Mouse (Mus musculus): ENCODE results near the gene Gorasp1. TPM values are rescaled to one million over a fixed set of nuclear protein-coding genes. Genes with fewer than 3 reads are reported as not detected.
A peak's percentile ranks its signal among the peaks of the same experiment; 100 is the strongest.

The Gorasp1 gene
- polyA plus RNA-seq, 1 experiment from 2014 or later, result 29.6 TPM

DNA sequence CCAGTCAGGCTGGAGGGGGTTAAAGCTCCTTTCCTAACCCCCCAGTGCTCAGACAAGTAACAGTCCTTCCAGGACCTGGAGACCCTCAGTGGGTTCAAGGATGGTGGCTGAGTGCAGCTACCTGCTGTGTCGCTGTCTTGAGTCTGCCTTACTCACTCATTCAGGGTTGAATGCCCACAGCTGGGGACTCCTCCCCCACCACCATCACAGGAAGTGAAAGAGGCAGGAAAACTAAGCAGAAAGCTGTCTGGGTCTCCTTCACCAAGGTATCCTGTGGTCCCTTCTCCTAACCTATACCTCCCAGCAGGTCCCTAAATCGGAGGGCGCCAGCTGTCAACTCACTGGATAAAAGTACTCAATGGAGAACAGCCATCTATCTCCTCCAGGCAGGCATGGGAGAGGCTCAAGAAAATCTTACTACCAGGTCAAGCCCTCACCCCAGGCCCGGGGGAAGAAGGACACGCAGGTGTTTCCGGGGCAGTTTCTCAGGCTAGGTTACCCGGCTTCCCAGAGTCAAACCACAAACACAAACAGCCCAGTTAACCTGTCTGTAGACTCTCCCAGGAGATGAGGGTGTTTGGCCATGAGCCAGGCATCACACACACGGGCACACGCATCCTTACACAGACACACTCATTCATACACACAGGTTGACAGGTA, 40.9 kb upstream of the Gorasp1 start:
- peaks cover 12% of the 10 kb centered on the region for H3K27me3 ChIP-seq (ENCODE audit: insufficient read depth, poor library complexity, severe bottlenecking)
- no peak for DNase-seq (ENCODE audit: low spot score)
- no peak overlapping the region for H3K4me3 ChIP-seq
- H3K27ac ChIP-seq, result peak overlapping the region; percentile 54; the same call in 1 of the 2 replicates
- H3K36me3 ChIP-seq, result peaks cover 18% of the 10 kb centered on the region
- no peaks in the 10 kb centered on the region for H3K9me3 ChIP-seq
- 56% methylated on average over 9 of the region's 9 CpGs for WGBS
- H3K4me1 ChIP-seq (replicated peaks), result peaks cover 68% of the 10 kb centered on the region

DNA sequence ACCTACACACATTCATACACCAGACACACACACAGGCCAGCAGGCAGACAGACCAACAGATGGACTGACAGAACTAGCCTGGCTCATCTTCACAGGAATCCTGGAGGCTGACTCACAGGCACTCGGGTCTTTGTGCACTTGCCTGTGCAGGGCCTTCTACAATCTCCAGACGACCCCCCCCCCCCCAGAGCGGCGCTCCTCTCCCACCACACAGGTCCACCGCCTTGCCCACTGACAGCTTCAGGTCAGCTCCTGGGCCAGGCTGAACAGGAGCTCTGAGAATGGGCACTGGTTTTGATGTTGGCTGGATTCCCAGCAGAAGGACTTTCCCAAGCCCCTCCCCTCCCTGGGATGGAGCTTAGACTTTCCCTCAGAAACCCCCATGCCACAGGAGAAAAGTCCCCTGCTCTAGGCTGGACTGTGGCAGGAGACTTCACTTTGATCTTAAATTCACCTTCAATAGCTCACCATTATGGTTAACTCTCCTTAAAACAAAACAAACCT, 40.2 kb upstream of the Gorasp1 start:
- no peak for DNase-seq (ENCODE audit: low spot score)
- Histone ChIP-seq H3K36me3 (peaks cover 25% of the 10 kb centered on the region), H3K27me3 (ENCODE audit: insufficient read depth, poor library complexity, severe bottlenecking) (peaks cover 6% of the 10 kb centered on the region), H3K27ac (peak overlapping the region; percentile 54), H3K9me3 (no peaks in the 10 kb centered on the region), H3K4me3 (no peak overlapping the region; the same call in 1 of the 2 replicates), H3K4me1 (replicated peaks) (peaks cover 61% of the 10 kb centered on the region)
- WGBS, result 63% methylated on average over 5 of the region's 5 CpGs

DNA sequence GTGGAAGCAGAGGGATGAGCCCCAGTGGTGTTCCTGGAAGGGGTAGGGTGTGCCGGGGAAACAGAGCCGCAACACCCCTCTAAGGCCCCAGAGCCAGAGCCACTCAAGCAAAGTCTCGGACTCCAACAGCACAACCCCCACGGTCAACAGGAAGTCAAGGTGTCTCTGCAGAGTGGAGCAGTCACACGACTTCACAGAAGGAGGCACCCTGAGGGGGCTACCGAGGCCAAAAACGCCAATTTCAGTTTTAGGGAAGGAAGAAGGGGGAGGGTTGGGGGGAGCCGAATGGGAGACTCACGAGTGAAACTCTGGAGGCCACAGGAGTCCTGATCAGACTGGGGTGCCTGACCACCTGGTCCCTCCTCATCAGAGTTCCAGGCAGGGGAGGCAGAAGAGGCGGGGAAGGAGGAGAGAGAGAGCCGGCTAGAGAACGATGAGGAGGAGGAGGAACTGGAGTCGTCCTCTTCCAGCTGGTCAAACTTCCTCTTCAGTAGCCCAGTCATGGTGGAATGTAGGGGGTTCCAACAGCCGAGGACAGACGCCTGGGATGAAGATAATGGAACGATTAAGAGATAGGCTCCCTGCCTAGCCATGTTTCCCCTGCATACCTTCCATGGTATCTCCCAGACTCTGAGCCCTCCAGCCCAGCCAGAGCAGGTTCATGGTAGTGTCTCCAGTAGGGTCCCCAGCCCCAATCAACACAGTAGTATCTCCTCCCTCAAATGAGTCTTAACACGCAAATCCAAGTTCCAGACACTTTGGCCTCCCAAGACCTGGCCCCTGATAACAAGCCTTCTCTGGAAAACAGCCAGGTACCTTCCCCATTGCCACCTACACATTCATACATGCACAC, 39.6 kb upstream of the Gorasp1 start:
- 64% methylated on average over 17 of the region's 17 CpGs for WGBS
- Histone ChIP-seq H3K4me1 (replicated peaks) (peaks cover 54% of the 10 kb centered on the region), H3K36me3 (peaks cover 31% of the 10 kb centered on the region), H3K27ac (no peak overlapping the region; the same call in 1 of the 2 replicates), H3K4me3 (no peak overlapping the region), H3K9me3 (no peaks in the 10 kb centered on the region), H3K27me3 (ENCODE audit: insufficient read depth, poor library complexity, severe bottlenecking) (no peaks in the 10 kb centered on the region; the same call in 1 of the 2 replicates)
- no peak for DNase-seq (ENCODE audit: low spot score)

DNA sequence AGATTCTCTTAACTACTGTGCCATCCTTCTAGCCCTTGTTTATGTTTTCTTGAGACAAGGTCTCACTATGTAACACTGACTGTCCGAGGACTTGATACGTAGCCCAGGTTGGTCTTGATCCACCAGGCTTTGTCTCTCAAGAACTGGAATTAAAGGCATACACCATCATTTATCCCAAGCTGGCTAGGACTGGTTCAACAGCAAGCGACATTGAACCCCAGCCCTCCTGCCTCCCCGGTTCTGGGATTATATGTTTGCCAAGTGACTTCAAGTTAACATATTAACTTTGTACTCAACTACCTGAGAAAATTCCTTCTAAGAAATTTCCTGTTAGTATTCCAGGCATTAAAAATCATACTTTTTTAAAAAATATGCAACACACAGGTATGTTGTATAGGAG, 37.9 kb upstream of the Gorasp1 start:
- Histone ChIP-seq H3K4me3 (no peak overlapping the region), H3K4me1 (replicated peaks) (peaks cover 51% of the 10 kb centered on the region), H3K36me3 (peaks cover 40% of the 10 kb centered on the region), H3K27ac (no peak overlapping the region), H3K27me3 (ENCODE audit: insufficient read depth, poor library complexity, severe bottlenecking) (no peaks in the 10 kb centered on the region; the same call in 1 of the 2 replicates), H3K9me3 (no peaks in the 10 kb centered on the region)
- DNase-seq (ENCODE audit: low spot score), result no peak
- WGBS, result 96% methylated on average over 4 of the region's 4 CpGs

DNA sequence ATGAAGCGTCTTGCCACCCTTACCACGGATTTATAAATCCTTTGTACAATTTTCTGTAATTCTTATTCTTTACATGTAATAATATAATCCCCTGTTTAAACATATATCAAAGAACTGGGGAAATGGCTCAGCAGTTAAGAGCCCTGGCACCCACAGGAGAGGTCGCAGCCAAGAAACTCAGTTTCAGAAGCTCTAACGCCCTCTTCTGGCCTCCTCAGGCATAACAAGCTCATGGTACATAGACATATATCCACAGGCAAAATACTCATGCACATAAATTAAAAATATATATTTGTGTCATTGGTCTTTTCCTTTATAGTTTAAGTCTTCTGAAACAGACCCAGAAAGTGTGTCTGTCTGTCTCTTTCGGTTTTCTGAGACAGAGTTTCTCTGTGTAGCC, 37.2 kb upstream of the Gorasp1 start:
- H3K4me3 ChIP-seq, result no peak overlapping the region
- peaks cover 40% of the 10 kb centered on the region for H3K36me3 ChIP-seq
- no peaks in the 10 kb centered on the region for H3K9me3 ChIP-seq
- no peak overlapping the region for H3K27ac ChIP-seq
- 88% methylated on average over 5 of the region's 5 CpGs for WGBS
- H3K4me1 ChIP-seq (replicated peaks), result peaks cover 48% of the 10 kb centered on the region
- no peak for DNase-seq (ENCODE audit: low spot score)
- no peaks in the 10 kb centered on the region for H3K27me3 ChIP-seq (ENCODE audit: insufficient read depth, poor library complexity, severe bottlenecking)

DNA sequence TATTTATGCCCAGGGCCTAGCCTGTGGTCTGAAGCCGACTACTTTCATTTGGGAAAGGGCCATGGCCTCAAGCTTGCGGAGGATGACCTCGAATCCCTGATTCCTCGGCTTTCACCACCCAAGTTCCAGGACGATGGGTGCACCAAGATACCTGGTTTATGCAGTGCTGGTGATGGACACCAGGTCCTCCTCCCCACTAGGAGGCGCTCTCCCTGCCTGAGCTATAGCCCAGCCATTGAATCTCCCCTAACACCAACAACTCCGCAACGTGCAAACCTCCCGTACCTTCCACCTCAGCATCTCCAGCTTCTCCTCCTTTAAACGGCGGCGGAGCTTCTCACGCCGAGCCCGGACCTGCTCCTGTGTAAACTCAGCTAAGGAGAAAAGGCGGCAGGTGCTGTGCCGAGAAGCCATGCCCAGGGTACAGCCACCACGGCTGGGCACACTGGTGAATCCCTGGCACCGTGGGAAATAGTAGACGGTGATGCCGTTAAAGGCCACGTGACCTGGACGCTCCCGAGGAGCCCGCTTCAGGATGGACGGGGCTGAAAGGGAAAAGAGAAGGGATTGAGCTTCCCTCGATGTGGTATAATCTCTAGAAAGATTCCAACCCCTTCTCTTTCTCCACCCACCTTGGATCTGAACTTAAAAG, 36.6 kb upstream of the Gorasp1 start:
- DNase-seq (ENCODE audit: low spot score), result no peak
- H3K4me3 ChIP-seq, result no peak overlapping the region
- H3K27me3 ChIP-seq (ENCODE audit: insufficient read depth, poor library complexity, severe bottlenecking), result no peaks in the 10 kb centered on the region
- peaks cover 42% of the 10 kb centered on the region for H3K4me1 ChIP-seq (replicated peaks)
- H3K9me3 ChIP-seq, result no peaks in the 10 kb centered on the region
- peaks cover 40% of the 10 kb centered on the region for H3K36me3 ChIP-seq
- H3K27ac ChIP-seq, result no peak overlapping the region
- WGBS, result 92% methylated on average over 27 of the region's 27 CpGs

DNA sequence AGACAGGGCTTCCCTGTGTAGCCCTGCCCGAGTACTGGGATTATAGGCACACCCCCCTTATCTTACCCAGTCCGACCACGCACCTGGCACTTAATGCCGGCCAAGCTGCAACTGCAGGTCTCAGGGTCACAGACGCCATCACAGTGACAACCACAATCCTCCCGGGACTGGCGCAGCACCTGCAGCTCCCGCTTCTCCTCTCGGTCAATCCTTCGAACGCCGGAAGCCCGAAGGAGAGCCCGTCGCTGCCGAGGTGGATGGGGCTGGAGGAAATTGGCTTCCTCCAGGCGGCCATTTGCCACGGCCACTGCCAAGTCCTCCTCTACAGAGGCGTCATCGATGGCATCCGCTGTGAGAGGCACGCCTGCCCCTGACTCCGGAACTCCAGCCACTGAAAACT, 35.9 kb upstream of the Gorasp1 start:
- DNase-seq (ENCODE audit: low spot score), result no peak
- H3K27me3 ChIP-seq (ENCODE audit: insufficient read depth, poor library complexity, severe bottlenecking), result no peaks in the 10 kb centered on the region
- H3K9me3 ChIP-seq, result no peaks in the 10 kb centered on the region
- H3K4me1 ChIP-seq (replicated peaks), result peaks cover 35% of the 10 kb centered on the region
- WGBS, result 95% methylated on average over 23 of the region's 23 CpGs
- peaks cover 40% of the 10 kb centered on the region for H3K36me3 ChIP-seq
- H3K4me3 ChIP-seq, result no peak overlapping the region
- H3K27ac ChIP-seq, result no peak overlapping the region

DNA sequence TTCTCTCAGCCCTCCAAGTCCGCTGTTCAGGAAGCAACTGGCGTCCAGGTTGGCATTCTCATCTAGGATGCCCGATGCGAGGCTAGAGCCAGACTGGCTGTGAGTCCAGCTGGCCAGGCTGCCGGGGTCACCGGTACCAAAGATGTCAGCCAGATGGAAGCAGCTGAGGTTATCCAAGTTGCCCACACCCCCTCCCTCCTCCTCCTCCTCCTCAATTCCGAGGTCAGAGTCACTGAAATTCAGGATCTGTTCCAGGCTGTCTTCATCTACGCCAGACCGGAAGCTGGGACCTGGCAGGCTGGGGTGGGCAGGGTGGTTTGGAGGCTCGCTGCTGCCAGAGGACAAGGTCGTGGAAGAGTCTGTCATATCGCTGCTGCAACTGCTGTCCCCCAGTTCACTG, 35.2 kb upstream of the Gorasp1 start:
- no peak for DNase-seq (ENCODE audit: low spot score)
- H3K27ac ChIP-seq, result no peak overlapping the region
- 90% methylated on average over 12 of the region's 12 CpGs for WGBS
- peaks cover 28% of the 10 kb centered on the region for H3K4me1 ChIP-seq (replicated peaks)
- H3K9me3 ChIP-seq, result no peaks in the 10 kb centered on the region
- no peak overlapping the region for H3K4me3 ChIP-seq
- peaks cover 40% of the 10 kb centered on the region for H3K36me3 ChIP-seq
- H3K27me3 ChIP-seq (ENCODE audit: insufficient read depth, poor library complexity, severe bottlenecking), result no peaks in the 10 kb centered on the region

DNA sequence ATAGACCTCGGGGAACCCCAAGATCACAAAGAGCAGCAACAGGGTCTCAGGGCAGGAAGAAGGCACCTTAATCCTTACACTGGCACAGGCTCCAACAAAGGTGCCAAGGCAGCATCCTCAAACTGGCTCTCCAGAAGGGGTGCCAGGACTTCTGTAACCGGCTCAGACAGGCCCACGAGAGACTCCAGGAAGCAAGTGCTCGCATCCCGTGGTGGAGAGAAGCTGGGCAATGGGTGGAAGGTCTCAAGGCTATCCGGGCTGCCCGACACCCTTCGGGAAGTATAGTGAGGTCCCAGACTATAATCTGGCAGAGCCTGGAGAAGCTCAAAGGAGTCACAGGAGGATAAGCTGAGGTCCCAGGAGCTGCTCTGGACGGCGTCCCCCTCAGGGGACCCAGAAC, 34.8 kb upstream of the Gorasp1 start:
- H3K27me3 ChIP-seq (ENCODE audit: insufficient read depth, poor library complexity, severe bottlenecking), result no peaks in the 10 kb centered on the region
- H3K4me1 ChIP-seq (replicated peaks), result peaks cover 24% of the 10 kb centered on the region
- no peaks in the 10 kb centered on the region for H3K9me3 ChIP-seq
- H3K4me3 ChIP-seq, result no peak overlapping the region
- H3K36me3 ChIP-seq, result peaks cover 40% of the 10 kb centered on the region
- 95% methylated on average over 10 of the region's 10 CpGs for WGBS
- H3K27ac ChIP-seq, result no peak overlapping the region
- DNase-seq (ENCODE audit: low spot score), result no peak

DNA sequence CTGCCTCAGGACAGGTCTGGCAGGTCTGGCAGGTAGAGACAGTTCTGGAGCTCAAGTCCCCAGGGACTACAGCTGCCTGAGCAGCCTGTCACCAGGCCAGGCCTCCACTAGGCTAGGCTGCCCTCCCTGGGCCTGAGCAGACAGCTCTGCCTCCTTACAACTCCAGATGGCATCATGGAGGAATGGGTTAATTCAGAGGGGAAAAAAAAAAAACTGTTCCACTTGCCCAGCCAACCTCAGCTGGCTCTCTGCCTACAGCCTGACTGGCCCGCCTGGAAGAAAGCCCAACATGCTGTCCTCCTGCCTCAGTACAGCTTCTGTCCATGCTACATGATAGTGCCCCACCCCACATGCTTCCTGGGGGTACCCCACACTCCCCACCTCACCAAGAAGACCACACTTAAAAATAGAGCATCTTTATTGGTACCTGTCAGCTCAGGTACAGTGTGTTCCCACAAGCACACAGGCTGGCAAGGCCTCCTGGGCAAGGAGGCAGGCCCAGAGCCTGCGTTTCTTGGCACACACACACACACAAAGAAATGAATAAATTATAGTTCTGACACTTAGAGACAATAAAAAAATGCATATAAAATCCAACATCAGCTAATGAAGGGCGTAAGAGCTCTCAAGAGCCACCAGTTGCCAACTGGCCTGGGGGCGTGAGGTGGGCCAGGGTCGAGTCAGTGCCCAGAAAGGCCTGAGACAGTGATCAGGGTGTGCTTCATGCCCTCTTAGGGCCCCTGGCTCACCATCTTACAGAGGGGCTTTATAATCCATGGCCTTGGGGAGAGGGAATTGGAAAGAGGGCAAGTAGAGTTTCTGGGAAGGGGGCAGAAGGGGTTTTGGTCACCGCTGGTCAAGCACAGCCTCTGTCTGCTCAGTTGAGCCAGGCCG, 33.6 kb upstream of the Gorasp1 start:
- Histone ChIP-seq H3K27me3 (ENCODE audit: insufficient read depth, poor library complexity, severe bottlenecking) (0 out of 2 replicates have a peak, but pooled peaks cover 6% of the 10 kb centered on the region), H3K4me3 (no peak overlapping the region), H3K9me3 (no peaks in the 10 kb centered on the region), H3K27ac (no peak overlapping the region), H3K4me1 (replicated peaks) (peaks cover 17% of the 10 kb centered on the region), H3K36me3 (peaks cover 40% of the 10 kb centered on the region)
- 87% methylated on average over 7 of the region's 7 CpGs for WGBS
- DNase-seq (ENCODE audit: low spot score), result no peak

DNA sequence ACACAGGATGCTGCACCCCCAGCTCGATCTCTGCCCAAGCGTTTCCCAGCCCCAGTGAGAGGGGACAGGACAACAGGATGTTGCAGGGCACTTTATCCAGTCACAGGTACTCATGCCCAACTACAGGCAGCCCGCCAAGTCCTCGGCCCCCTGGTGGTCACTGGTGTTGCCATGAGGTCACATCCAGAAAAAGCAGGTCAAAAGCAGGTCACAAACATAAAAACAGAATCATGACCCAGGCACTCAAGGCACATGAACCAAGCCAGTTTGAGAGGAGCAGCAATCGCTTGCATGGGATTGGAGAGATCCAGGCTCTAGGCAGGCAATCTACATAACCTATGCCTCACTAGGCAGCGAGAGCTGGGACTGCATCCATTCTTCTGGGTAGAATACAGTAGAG, 32.9 kb upstream of the Gorasp1 start:
- DNase-seq (ENCODE audit: low spot score), result peak; percentile 35
- Histone ChIP-seq H3K9me3 (no peaks in the 10 kb centered on the region), H3K27ac (no peak overlapping the region), H3K36me3 (peaks cover 38% of the 10 kb centered on the region), H3K4me1 (replicated peaks) (peaks cover 17% of the 10 kb centered on the region), H3K4me3 (no peak overlapping the region), H3K27me3 (ENCODE audit: insufficient read depth, poor library complexity, severe bottlenecking) (0 out of 2 replicates have a peak, but pooled peaks cover 10% of the 10 kb centered on the region)
- WGBS, result 48% methylated on average over 6 of the region's 6 CpGs

DNA sequence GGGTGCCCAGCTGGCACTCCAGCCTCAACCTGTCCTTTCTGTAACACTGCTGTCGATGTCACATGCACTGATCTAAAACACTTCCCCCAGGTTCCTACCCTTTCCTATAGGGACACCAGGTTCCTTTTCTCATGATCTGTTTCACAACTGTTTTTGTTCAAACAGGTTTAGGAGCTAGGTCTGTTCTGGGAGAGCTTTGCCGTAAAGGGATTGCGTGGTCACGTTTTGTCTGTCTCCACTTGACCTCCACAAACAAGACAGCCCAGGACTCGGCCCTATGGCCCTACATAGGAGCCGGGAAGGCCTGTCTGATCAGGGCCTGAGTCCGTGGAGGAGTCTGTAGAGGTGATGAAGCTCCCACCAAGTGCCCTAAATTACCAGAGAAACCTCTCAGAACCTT, 32.4 kb upstream of the Gorasp1 start:
- no peak overlapping the region for H3K4me3 ChIP-seq
- peaks cover 35% of the 10 kb centered on the region for H3K36me3 ChIP-seq
- DNase-seq (ENCODE audit: low spot score), result no peak
- H3K9me3 ChIP-seq, result no peaks in the 10 kb centered on the region
- H3K4me1 ChIP-seq (replicated peaks), result peaks cover 17% of the 10 kb centered on the region
- WGBS, result 82% methylated on average over 7 of the region's 7 CpGs
- no peak overlapping the region for H3K27ac ChIP-seq
- 0 out of 2 replicates have a peak, but pooled peaks cover 10% of the 10 kb centered on the region for H3K27me3 ChIP-seq (ENCODE audit: insufficient read depth, poor library complexity, severe bottlenecking)

Data from hindbrain, embryonic 10.5 days (tissue).